Mouse (Mus musculus) urinary bladder, adult 2 months (tissue): Measurements from ENCODE around the gene Ctrb1. TPM values are rescaled to one million over a fixed set of nuclear protein-coding genes. Genes with fewer than 3 reads are reported as not detected.

Source experiments
- polyA plus RNA-seq: library from polyadenylated mRNA; depleted of rRNA; stranded (reverse); fragments of >200 nt; gene quantifications from 2 replicates; pipeline ENCODE4 v1.2.3, GENCODE M21; 2012; rRNA removed

The Ctrb1 gene
- polyA plus RNA-seq, 1 experiment, result 0.40 TPM

Other genes with a start within 250 kb of the Ctrb1 start
- gene Wdr59, start 168.9 kb downstream of the Ctrb1 start, polyA plus RNA-seq, result 6.9 and 7.0 TPM in 2 replicates
- 74.4 and 89.9 TPM in 2 replicates for gene Znrf1, start 154.9 kb downstream of the Ctrb1 start, polyA plus RNA-seq
- 15.3 and 20.2 TPM in 2 replicates for gene Ldhd, start 60.6 kb downstream of the Ctrb1 start, polyA plus RNA-seq
- gene Zfp1, start 47.6 kb downstream of the Ctrb1 start, polyA plus RNA-seq, result 14.5 and 15.6 TPM in 2 replicates
- 40.1 and 42.5 TPM in 2 replicates for gene Bcar1, start 52.8 kb upstream of the Ctrb1 start, polyA plus RNA-seq
- gene Cfdp1, start 163.3 kb upstream of the Ctrb1 start, polyA plus RNA-seq, result 58.5 and 65.5 TPM in 2 replicates
- gene Tmem170, start 185.7 kb upstream of the Ctrb1 start, polyA plus RNA-seq, result 9.1 and 9.6 TPM in 2 replicates
- gene Chst5, start 219.4 kb upstream of the Ctrb1 start, polyA plus RNA-seq, result 0.10 and 0.25 TPM in 2 replicates
- gene Tmem231, start 242.9 kb upstream of the Ctrb1 start, polyA plus RNA-seq, result 8.1 and 9.2 TPM in 2 replicates
- gene Gabarapl2, start 249.7 kb upstream of the Ctrb1 start, polyA plus RNA-seq, result 94.5 and 112 TPM in 2 replicates